Mouse (Mus musculus): ENCODE measurements around the gene Adarb2. TPM values are rescaled to one million over a fixed set of nuclear protein-coding genes. Genes with fewer than 3 reads are reported as not detected.

Gene Adarb2
- total and polyA plus RNA-seq, 3 experiments: 0.42 to 0.57 TPM; not detected in 1

DNA sequence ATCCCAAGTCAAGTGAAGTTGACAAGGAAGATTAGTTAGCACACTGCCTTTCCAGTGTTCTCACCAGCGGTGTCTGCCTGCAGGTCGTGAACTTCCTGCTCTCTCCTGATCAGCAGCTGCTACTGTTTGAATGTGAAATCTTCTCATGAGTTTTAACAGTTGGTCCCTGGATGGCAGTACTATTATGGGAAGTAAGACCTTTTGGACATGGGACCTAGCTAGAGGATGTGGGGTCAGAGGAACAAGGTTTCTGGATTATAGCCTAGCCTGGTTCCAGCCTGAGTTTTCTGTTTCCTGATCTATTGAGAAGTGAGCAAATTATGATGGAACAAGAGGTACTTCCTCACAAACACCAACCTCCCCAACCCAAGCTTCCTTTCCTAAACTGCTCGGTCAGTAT lies 441.3 kb downstream of the Adarb2 start:
- peak overlapping the region; percentile 60 for H3K27ac ChIP-seq (ENCODE audit: control insufficient read depth, low read depth, low read length)
- H3K27me3 ChIP-seq (ENCODE audit: control insufficient read depth in 1 of 2, insufficient read depth in 2 of 2, low read length in 2 of 2): no peaks in the 10 kb centered on the region
- peaks cover 11 to 22% of the 10 kb centered on the region in 2 experiments for H3K4me1 ChIP-seq (ENCODE audit: control insufficient read depth in 1 of 2, insufficient read depth in 2 of 2, low read length in 2 of 2)
- peak; percentile 37 for DNase-seq (ENCODE audit: low read depth, low spot score)
- TF ChIP-seq ZC3H11A (IDR thresholded peaks at IDR 0.05; ENCODE audit: low read depth, low read length): no peak
- no peak for TF ChIP-seq RAD21 (IDR thresholded peaks at IDR 0.05; ENCODE audit: low read depth, low read length)
- no peak for TF ChIP-seq MAFK (IDR thresholded peaks at IDR 0.05; ENCODE audit: borderline replicate concordance, low read depth, low read length)
- TF ChIP-seq ZNF384 (IDR thresholded peaks at IDR 0.05; ENCODE audit: low read depth, low read length): no peak
- no peak for TF ChIP-seq KAT2A (conservative IDR thresholded peaks at IDR 0.05; ENCODE audit: low read depth, low read length)
- TF ChIP-seq POLR2A (IDR thresholded peaks at IDR 0.05; ENCODE audit: control insufficient read depth in 1 of 2, insufficient read depth in 1 of 2, low read depth in 1 of 2, low read length in 2 of 2, poor library complexity in 1 of 2): no peak
- no peak for TF ChIP-seq RCOR1 (IDR thresholded peaks at IDR 0.05; ENCODE audit: low read depth, low read length)
- TF ChIP-seq CTCF (IDR thresholded peaks at IDR 0.05 in 2 of 3, conservative IDR thresholded peaks at IDR 0.05 in 1 of 3; ENCODE audit: control insufficient read depth in 1 of 3, insufficient read depth in 1 of 3, low read depth in 2 of 3, low read length in 3 of 3, poor library complexity in 1 of 3, severe bottlenecking in 1 of 3): no peak
- no peak for TF ChIP-seq CHD1 (IDR thresholded peaks at IDR 0.05; ENCODE audit: low read depth, low read length)
- no peaks in the 10 kb centered on the region for H3K79me2 ChIP-seq (ENCODE audit: control insufficient read depth, insufficient read depth, low read length, poor library complexity)
- no peaks in the 10 kb centered on the region for H3K9me3 ChIP-seq (replicated peaks; ENCODE audit: insufficient read depth, low read length)
- H3K9ac ChIP-seq (ENCODE audit: control insufficient read depth, low read depth, low read length, poor library complexity, severe bottlenecking): peak overlapping the region; percentile 46
- peak overlapping the region; percentile 30 to 58; a peak in 3 of 4 replicates for H3K4me3 ChIP-seq (ENCODE audit: control insufficient read depth in 1 of 2, insufficient read depth in 1 of 2, low read depth in 2 of 2, low read length in 2 of 2)
- peaks cover 0 to 14% of the 10 kb centered on the region in 2 experiments; a peak in 2 of 4 replicates for H3K36me3 ChIP-seq (ENCODE audit: control insufficient read depth in 1 of 2, insufficient read depth in 2 of 2, low read length in 2 of 2)

DNA sequence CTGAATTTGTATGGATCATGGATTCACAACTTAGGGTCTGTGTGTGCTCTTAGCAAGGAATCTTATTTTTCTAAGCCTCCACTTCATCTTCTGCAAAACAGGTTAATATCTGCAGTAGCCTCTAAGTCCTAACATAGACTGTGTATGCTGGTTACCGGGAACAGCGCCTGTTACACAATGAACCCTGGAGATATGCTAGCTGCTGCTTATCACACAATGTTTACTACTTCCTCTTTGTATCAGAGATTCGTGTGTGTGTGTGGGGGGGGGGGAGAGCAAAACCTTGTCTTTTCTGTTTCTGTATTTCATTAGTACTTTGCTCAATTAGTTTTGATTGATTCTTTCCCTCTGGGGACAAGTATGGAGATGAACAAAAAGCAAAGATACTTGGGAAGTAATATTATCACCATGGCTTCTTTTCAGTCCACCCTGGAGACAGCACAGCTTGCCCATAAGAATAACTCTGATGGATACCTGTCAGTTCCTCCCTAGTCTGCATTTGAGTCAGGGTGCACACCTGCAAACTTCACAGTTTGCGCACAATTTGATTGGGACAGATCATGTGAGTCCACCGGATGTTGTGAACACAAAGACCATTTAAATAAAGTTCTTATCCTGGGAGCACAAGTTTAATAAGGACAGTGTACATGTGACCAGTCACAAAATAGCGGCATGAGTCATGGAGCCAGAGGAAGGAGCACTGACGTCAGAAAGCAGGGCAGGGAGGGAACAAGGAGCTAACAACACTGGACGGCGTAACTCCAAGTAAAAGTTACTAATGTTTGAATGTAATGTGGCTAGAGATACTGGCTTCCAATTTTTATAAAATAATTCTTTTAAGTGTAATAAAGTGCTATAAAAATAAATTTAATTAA lies 442.4 kb downstream of the Adarb2 start:
- Histone ChIP-seq H3K27ac (ENCODE audit: control insufficient read depth, low read depth, low read length) (peak overlapping the region; percentile 74), H3K79me2 (ENCODE audit: control insufficient read depth, insufficient read depth, low read length, poor library complexity) (no peaks in the 10 kb centered on the region)
- TF ChIP-seq POLR2AphosphoS2 (IDR thresholded peaks at IDR 0.05; ENCODE audit: low read length): no peak
- no peak for TF ChIP-seq TBP (IDR thresholded peaks at IDR 0.05; ENCODE audit: low read depth, low read length)
- TF ChIP-seq BHLHE40 (IDR thresholded peaks at IDR 0.05; ENCODE audit: borderline replicate concordance, low read depth, low read length): no peak
- no peak for TF ChIP-seq ZNF384 (IDR thresholded peaks at IDR 0.05; ENCODE audit: low read depth, low read length)
- TF ChIP-seq GATA1 (IDR thresholded peaks at IDR 0.05; ENCODE audit: low read depth, low read length): peak; percentile 82
- TF ChIP-seq CHD1 (IDR thresholded peaks at IDR 0.05; ENCODE audit: low read depth, low read length): no peak
- no peak for TF ChIP-seq KAT2A (conservative IDR thresholded peaks at IDR 0.05; ENCODE audit: low read depth, low read length)
- TF ChIP-seq USF1 (IDR thresholded peaks at IDR 0.05; ENCODE audit: low read depth, low read length): peak; percentile 66
- peak; percentile 64 for TF ChIP-seq SIN3A (IDR thresholded peaks at IDR 0.05; ENCODE audit: low read length)
- no peak for TF ChIP-seq ZC3H11A (IDR thresholded peaks at IDR 0.05; ENCODE audit: low read depth, low read length)
- TF ChIP-seq MYB (IDR thresholded peaks at IDR 0.05; ENCODE audit: low read depth, low read length): no peak; the same call in 1 of the 2 replicates
- TF ChIP-seq GABPA (IDR thresholded peaks at IDR 0.05; ENCODE audit: low read depth, low read length): no peak
- TF ChIP-seq EP300 (IDR thresholded peaks at IDR 0.05; ENCODE audit: low read depth in 1 of 2, low read length in 2 of 2): peak; percentile 85 to 88
- peak; percentile 72; the same call in 1 of the 2 replicates for TF ChIP-seq ETS1 (IDR thresholded peaks at IDR 0.05; ENCODE audit: low read depth, low read length)
- no peak for TF ChIP-seq ELF1 (IDR thresholded peaks at IDR 0.05; ENCODE audit: low read depth, low read length)
- TF ChIP-seq TCF12 (IDR thresholded peaks at IDR 0.05; ENCODE audit: low read depth, low read length): peak; percentile 76
- no peak for TF ChIP-seq E2F4 (IDR thresholded peaks at IDR 0.05; ENCODE audit: borderline replicate concordance, low read depth, low read length)
- peak; percentile 28 for TF ChIP-seq MXI1 (IDR thresholded peaks at IDR 0.05; ENCODE audit: low read depth, low read length)
- TF ChIP-seq ZKSCAN1 (IDR thresholded peaks at IDR 0.05; ENCODE audit: low read depth, low read length): no peak
- TF ChIP-seq JUND (IDR thresholded peaks at IDR 0.05; ENCODE audit: low read depth, low read length): no peak
- no peak for TF ChIP-seq MAFK (IDR thresholded peaks at IDR 0.05; ENCODE audit: borderline replicate concordance, low read depth, low read length)
- TF ChIP-seq MAZ (IDR thresholded peaks at IDR 0.05; ENCODE audit: low read depth, low read length): no peak
- TF ChIP-seq UBTF (IDR thresholded peaks at IDR 0.05; ENCODE audit: borderline replicate concordance, insufficient read depth, low read depth, low read length): no peak
- no peak for TF ChIP-seq RAD21 (IDR thresholded peaks at IDR 0.05; ENCODE audit: low read depth, low read length)
- TF ChIP-seq MYC (IDR thresholded peaks at IDR 0.05; ENCODE audit: low read depth, low read length): no peak; the same call in 1 of the 2 replicates
- TF ChIP-seq NELFE (IDR thresholded peaks at IDR 0.05; ENCODE audit: low read depth, low read length): 0 out of 2 replicates have a peak, but pooled peaks have one; percentile 7

More for the DNA sequence above, 442.4 kb downstream of the Adarb2 start:
- H3K36me3 ChIP-seq (ENCODE audit: control insufficient read depth in 1 of 2, insufficient read depth in 2 of 2, low read length in 2 of 2): peaks cover 0 to 14% of the 10 kb centered on the region in 2 experiments; a peak in 2 of 4 replicates
- peaks cover 11 to 22% of the 10 kb centered on the region in 2 experiments for H3K4me1 ChIP-seq (ENCODE audit: control insufficient read depth in 1 of 2, insufficient read depth in 2 of 2, low read length in 2 of 2)
- peak overlapping the region; percentile 46; the same call in 1 of the 2 replicates for H3K9ac ChIP-seq (ENCODE audit: control insufficient read depth, low read depth, low read length, poor library complexity, severe bottlenecking)
- no peaks in the 10 kb centered on the region for H3K9me3 ChIP-seq (replicated peaks; ENCODE audit: insufficient read depth, low read length)
- peak; percentile 90 for DNase-seq (ENCODE audit: low read depth, low spot score)
- H3K4me3 ChIP-seq (ENCODE audit: control insufficient read depth in 1 of 2, insufficient read depth in 1 of 2, low read depth in 2 of 2, low read length in 2 of 2): peak overlapping the region; percentile 33 to 58
- no peaks in the 10 kb centered on the region for H3K27me3 ChIP-seq (ENCODE audit: control insufficient read depth in 1 of 2, insufficient read depth in 2 of 2, low read length in 2 of 2)
